Mouse (Mus musculus) embryonic facial prominence, embryonic 13.5 days (tissue): ENCODE results near the gene Spata7. TPM values are rescaled to one million over a fixed set of nuclear protein-coding genes. Genes with fewer than 3 reads are reported as not detected.
A peak's percentile ranks its signal among the peaks of the same experiment; 100 is the strongest.
"Not testable (repeated sequence)": the region's sequence is repeated elsewhere in the genome, so short reads cannot be mapped to it uniquely, and the experiment has no call there.

Experiments used
- ATAC-seq: fragments of 200-750 bp; cut with Nextera tagmentation; 2 replicates; pipeline ENCODE4 v1.8.0; 2017; ENCODE audit warnings: low read depth; ENCODE audit not compliant: insufficient number of reproducible peaks, insufficient read depth, low FRiP score, low TSS enrichment
- H3K27ac ChIP-seq: fragments of 300-500 bp; sonication (generic); 2 replicates; pipeline ENCODE4 v1.5.1; 2015; ENCODE audit warnings: moderate library complexity, mild to moderate bottlenecking, inconsistent platforms
- H3K27me3 ChIP-seq: fragments of 300-500 bp; sonication (generic); 2 replicates; pipeline ENCODE4 v1.6.1; 2015; ENCODE audit warnings: mild to moderate bottlenecking, inconsistent platforms
- H3K36me3 ChIP-seq: fragments of 300-500 bp; sonication (generic); 2 replicates; pipeline ENCODE4 v1.6.1; 2015; ENCODE audit warnings: mild to moderate bottlenecking, inconsistent platforms
- H3K4me1 ChIP-seq: fragments of 300-500 bp; sonication (generic); 2 replicates; pipeline ENCODE4 v1.6.1; 2015; ENCODE audit warnings: inconsistent platforms
- H3K4me2 ChIP-seq: fragments of 300-500 bp; sonication (generic); 2 replicates; pipeline ENCODE4 v1.6.1; 2015; ENCODE audit warnings: moderate library complexity, mild to moderate bottlenecking, inconsistent platforms
- H3K4me3 ChIP-seq: fragments of 300-500 bp; sonication (generic); 2 replicates; pipeline ENCODE4 v1.5.1; 2015; ENCODE audit warnings: mild to moderate bottlenecking, inconsistent platforms
- H3K9ac ChIP-seq: fragments of 300-500 bp; sonication (generic); 2 replicates; pipeline ENCODE4 v1.6.1; 2015; ENCODE audit warnings: mild to moderate bottlenecking, inconsistent platforms
- H3K9me3 ChIP-seq: fragments of 300-500 bp; sonication (generic); 2 replicates; pipeline ENCODE4 v1.6.1; 2016; ENCODE audit warnings: inconsistent platforms
- WGBS: fragments of 180-500 bp; shearing (Covaris S2); methylation state at CpG from one replicate; pipeline ENCODE4 v1.1.7; 2015; ENCODE audit warnings: mixed read lengths; 5-methylcytosine and 5-hydroxymethylcytosine counted together
- polyA plus RNA-seq: library from polyadenylated mRNA; unstranded; fragments of >200 nt; fragmentation: Nextera tagmentation; extraction: Ambion mirVana; gene quantifications from 2 replicates; pipeline ENCODE4 v1.2.1, GENCODE M21; 2015

Spata7 gene
- polyA plus RNA-seq, 1 experiment from 2014 or later: 19.7 TPM

DNA sequence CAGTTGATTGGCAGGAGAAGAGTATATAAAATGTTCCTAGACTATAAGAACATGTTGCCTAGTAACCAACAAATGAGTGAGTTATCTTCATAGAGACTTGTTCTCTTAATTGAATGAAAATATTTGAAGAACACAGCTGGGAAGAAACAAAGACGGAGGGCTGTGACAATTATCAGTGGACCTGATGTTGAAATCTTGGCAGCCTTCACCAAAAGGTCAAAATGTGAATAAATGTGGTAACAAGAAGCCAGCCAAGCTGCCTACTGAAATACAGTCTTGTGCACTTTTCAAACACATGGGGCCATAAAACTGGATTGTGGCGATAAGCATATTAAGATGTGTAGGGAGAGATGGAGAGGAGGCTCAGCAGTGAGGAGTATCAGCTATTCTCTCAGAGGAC is 8.5 kb upstream of the Spata7 start:
- ATAC-seq: no peak
- WGBS: 73% methylated on average over 2 of the region's 2 CpGs
- no peak overlapping the region for H3K4me2 ChIP-seq
- H3K36me3 ChIP-seq: no peaks in the 10 kb centered on the region
- H3K9ac ChIP-seq: no peak overlapping the region
- H3K27ac ChIP-seq: no peak overlapping the region
- no peak overlapping the region for H3K4me3 ChIP-seq
- no peaks in the 10 kb centered on the region; the same call in 1 of the 2 replicates for H3K4me1 ChIP-seq
- no peaks in the 10 kb centered on the region for H3K27me3 ChIP-seq
- no peaks in the 10 kb centered on the region for H3K9me3 ChIP-seq

DNA sequence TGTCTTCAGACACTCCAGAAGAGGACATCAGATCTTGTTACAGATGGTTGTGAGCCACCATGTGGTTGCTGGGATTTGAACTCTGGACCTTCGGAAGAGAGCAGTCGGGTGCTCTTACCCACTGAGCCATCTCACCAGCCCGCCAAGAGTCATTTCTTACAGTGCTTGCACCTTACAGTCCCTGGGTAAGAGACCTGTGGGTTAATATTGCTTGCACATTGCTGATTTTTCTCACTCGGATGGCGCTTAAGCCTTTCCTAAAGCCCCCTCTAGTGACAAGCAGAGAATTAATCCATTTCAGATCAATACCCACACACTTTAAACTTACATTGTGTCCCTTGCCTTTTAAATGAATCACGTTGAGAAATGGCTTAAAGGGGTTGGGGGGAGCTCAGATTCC is 7.0 kb upstream of the Spata7 start:
- not testable (repeated sequence) for H3K36me3 ChIP-seq, H3K27me3 ChIP-seq, H3K9me3 ChIP-seq, H3K4me2 ChIP-seq, H3K9ac ChIP-seq, H3K27ac ChIP-seq, H3K4me1 ChIP-seq, H3K4me3 ChIP-seq, ATAC-seq
- 40% methylated on average over 6 of the region's 6 CpGs for WGBS

GRCm38 (mm10) chr12:98623266-98623665 is 4.7 kb upstream of the Spata7 start:
- H3K4me3 ChIP-seq, H3K4me2 ChIP-seq, H3K27ac ChIP-seq, H3K9ac ChIP-seq, H3K36me3 ChIP-seq, H3K4me1 ChIP-seq, ATAC-seq, H3K9me3 ChIP-seq, H3K27me3 ChIP-seq: not testable (repeated sequence)
- WGBS: 87% methylated on average over 10 of the region's 10 CpGs

DNA sequence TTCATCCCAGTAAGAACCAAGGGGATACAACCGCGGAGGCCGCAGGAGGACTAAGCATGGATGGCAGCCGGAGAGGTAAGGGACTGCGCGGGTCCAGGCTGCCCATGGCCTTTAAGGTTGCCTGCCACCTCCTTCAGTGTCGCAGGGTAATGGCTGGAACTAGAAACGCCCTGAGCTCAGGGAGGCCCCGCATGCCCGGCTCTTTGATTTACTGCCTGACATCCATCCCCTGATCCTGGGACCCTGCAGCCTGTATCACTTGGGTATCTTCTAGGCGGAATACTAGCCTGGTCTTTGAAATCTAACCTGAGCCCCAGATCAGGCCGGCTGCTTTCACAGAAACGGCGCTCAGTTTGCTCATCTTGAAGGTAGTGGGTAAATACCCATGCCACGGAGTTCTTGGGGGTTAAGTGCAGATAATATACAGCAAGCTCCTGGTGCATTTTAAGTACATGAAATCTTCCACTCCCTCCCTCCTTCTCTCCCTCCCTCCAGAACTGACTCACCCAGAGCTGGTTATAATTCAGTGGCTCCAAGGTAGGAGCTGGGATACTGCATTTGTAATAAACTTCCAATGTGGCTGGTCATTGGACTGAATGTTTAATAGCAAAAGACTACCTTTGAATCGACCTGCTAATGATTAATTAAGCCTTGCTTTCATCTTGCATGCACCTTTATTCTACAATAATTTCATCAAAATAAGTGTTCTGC is 458 bp downstream of the Spata7 start:
- WGBS: 1% methylated on average over 16 of the region's 16 CpGs
- Histone ChIP-seq H3K36me3 (peaks cover 7% of the 10 kb centered on the region; the same call in 1 of the 2 replicates), H3K4me2 (peak overlapping the region; percentile 74), H3K9ac (peak overlapping the region; percentile 82), H3K4me1 (peaks cover 6% of the 10 kb centered on the region), H3K9me3 (0 out of 2 replicates have a peak, but pooled peaks cover 5% of the 10 kb centered on the region), H3K27me3 (no peaks in the 10 kb centered on the region), H3K27ac (no peak overlapping the region), H3K4me3 (peak overlapping the region; percentile 85)
- peak; percentile 76; the same call in 1 of the 2 replicates for ATAC-seq

DNA sequence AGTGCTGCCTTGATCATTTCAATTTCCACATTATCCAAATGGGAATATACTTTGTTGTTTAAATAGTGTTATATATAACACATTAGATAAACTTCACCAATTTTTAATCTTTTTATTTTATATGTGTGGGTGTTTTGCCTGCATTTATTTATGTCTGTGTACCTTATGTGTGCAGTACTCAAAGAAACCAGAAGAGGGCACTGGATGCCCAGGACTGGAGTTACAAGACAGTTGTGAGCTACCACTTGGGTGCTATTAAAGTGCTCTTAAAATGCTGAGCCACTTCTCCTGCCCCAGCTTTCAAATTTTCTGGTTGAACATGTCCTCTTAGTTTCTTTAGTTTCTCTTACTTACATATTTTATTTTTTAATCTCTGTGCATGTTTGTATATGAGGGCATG is 16.9 kb downstream of the Spata7 start:
- no peak for ATAC-seq
- no peak overlapping the region for H3K4me2 ChIP-seq
- no peak overlapping the region for H3K27ac ChIP-seq
- no peaks in the 10 kb centered on the region for H3K27me3 ChIP-seq
- H3K36me3 ChIP-seq: peaks cover 10% of the 10 kb centered on the region; the same call in 1 of the 2 replicates
- H3K4me1 ChIP-seq: no peaks in the 10 kb centered on the region
- no peak overlapping the region for H3K9ac ChIP-seq
- no peak overlapping the region for H3K4me3 ChIP-seq
- H3K9me3 ChIP-seq: no peaks in the 10 kb centered on the region

- ATAC-seq: no peak
- WGBS: 66% methylated on average over 2 of the region's 2 CpGs
- no peak overlapping the region for H3K4me3 ChIP-seq
- H3K27ac ChIP-seq: no peak overlapping the region
- H3K4me1 ChIP-seq: no peaks in the 10 kb centered on the region
- no peaks in the 10 kb centered on the region for H3K9me3 ChIP-seq
- H3K36me3 ChIP-seq: peaks cover 17% of the 10 kb centered on the region
- H3K27me3 ChIP-seq: no peaks in the 10 kb centered on the region
- H3K9ac ChIP-seq: no peak overlapping the region
- H3K4me2 ChIP-seq: no peak overlapping the region
Measured at GRCm38 (mm10) chr12:98656873-98657272, 28.9 kb downstream of the Spata7 start.

DNA sequence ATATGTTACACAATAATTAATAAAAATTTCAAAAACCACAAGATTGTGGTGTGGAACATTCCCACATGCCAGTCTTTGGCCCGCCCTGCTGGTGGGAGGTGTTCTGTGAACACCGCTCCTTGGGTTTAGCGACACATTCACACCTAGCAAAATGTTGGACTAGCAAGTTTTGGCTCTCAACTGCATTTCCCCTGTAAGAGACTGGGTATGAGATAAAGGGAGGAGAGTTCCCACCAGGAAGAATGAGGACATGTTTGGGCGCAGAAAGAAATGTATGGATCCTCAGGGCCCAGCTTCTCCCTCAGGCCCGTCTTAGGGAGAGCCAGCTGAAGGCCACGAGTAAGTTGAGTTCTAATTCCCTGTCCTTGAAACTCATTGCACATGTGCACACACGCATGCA is 34.7 kb downstream of the Spata7 start:
- no peak overlapping the region for H3K9ac ChIP-seq
- H3K9me3 ChIP-seq: no peaks in the 10 kb centered on the region
- H3K36me3 ChIP-seq: peaks cover 26% of the 10 kb centered on the region
- no peak for ATAC-seq
- H3K27me3 ChIP-seq: no peaks in the 10 kb centered on the region
- no peak overlapping the region for H3K27ac ChIP-seq
- H3K4me2 ChIP-seq: no peak overlapping the region
- H3K4me3 ChIP-seq: no peak overlapping the region
- no peaks in the 10 kb centered on the region for H3K4me1 ChIP-seq
- 87% methylated on average over 7 of the region's 7 CpGs for WGBS

- no peak for ATAC-seq
- Histone ChIP-seq H3K36me3 (peaks cover 17% of the 10 kb centered on the region), H3K9ac (no peak overlapping the region), H3K27ac (peak overlapping the region; percentile 39; the same call in 1 of the 2 replicates), H3K27me3 (no peaks in the 10 kb centered on the region), H3K4me1 (peaks cover 4% of the 10 kb centered on the region; the same call in 1 of the 2 replicates), H3K4me2 (no peak overlapping the region), H3K4me3 (no peak overlapping the region), H3K9me3 (no peaks in the 10 kb centered on the region)
- 61% methylated on average over 10 of the region's 10 CpGs for WGBS
Measured at GRCm38 (mm10) chr12:98668132-98668814, 40.3 kb downstream of the Spata7 start.

DNA sequence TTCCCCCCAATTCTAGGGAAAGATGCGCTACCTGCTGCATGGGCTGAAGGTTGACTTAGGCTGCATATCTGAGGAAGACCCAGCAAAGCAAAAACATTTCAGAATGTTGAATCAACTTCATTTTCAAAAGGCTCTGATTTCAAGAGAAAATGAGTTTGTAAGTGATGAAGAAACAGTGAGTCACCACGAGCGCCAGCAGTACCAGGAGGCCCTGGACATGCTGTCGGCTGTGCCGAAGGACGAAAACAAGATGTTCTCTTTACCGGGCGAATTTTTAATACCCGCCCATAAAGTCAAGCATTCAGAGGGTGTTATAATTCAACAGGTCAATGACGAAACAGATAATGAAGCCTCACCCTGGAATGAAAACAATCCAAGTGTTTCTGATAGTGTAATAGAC is 41.1 kb downstream of the Spata7 start:
- Histone ChIP-seq H3K27ac (no peak overlapping the region), H3K4me3 (no peak overlapping the region), H3K36me3 (peaks cover 17% of the 10 kb centered on the region), H3K4me1 (peaks cover 4% of the 10 kb centered on the region; the same call in 1 of the 2 replicates), H3K4me2 (no peak overlapping the region), H3K9ac (no peak overlapping the region), H3K9me3 (no peaks in the 10 kb centered on the region), H3K27me3 (no peaks in the 10 kb centered on the region)
- ATAC-seq: no peak
- 92% methylated on average over 10 of the region's 10 CpGs for WGBS

DNA sequence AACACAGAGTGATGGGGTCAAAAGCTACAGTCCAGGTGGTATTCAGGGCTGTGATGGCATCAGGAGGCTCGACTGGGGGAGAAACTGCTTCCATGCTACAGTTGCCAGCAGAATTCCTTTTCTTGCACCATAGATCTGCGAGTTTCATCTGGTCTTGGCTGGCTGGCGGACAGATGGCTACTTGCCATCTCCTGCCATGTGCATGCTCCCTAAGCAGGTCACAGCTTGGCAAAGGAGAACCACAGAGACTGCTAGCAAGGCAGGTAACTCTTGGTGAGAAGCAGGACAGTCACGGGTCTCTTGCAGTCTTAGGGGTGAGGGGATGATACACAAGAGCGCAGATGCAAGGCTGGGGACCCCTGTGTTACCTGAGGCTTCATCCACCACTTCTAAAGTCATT is 41.9 kb downstream of the Spata7 start:
- H3K27ac ChIP-seq: no peak overlapping the region
- H3K9ac ChIP-seq: no peak overlapping the region
- no peak overlapping the region for H3K4me3 ChIP-seq
- WGBS: 86% methylated on average over 5 of the region's 5 CpGs
- peaks cover 16% of the 10 kb centered on the region for H3K36me3 ChIP-seq
- no peaks in the 10 kb centered on the region for H3K9me3 ChIP-seq
- no peak for ATAC-seq
- H3K27me3 ChIP-seq: no peaks in the 10 kb centered on the region
- peaks cover 4% of the 10 kb centered on the region; the same call in 1 of the 2 replicates for H3K4me1 ChIP-seq
- no peak overlapping the region for H3K4me2 ChIP-seq

- H3K36me3 ChIP-seq: peaks cover 12% of the 10 kb centered on the region; the same call in 1 of the 2 replicates
- no peak for ATAC-seq
Measured at GRCm38 (mm10) chr12:98670429-98670828, 42.5 kb downstream of the Spata7 start.

DNA sequence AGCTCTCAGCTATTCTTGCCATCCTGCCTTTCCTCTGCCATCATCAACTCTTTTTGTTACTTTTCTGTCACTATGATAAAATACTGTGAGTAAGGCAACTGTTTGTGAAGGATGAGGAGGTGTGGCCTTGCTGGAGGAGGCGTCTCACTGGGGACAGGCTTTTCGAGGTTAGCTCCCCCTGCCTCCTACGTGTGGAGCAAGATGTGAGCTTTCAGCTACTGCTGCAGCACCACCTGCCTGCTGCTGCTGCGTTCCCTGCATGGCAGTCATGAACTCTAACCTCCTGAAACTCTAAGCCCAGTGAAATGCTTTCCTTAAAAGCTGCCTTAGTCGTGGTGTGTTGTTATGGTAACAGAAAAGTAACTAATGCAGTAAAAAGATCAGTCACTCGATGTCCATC is 45.9 kb downstream of the Spata7 start:
- H3K9me3 ChIP-seq: no peaks in the 10 kb centered on the region
- no peaks in the 10 kb centered on the region for H3K27me3 ChIP-seq
- no peak overlapping the region for H3K9ac ChIP-seq
- H3K4me1 ChIP-seq: no peaks in the 10 kb centered on the region
- ATAC-seq: no peak
- H3K4me3 ChIP-seq: no peak overlapping the region
- no peak overlapping the region for H3K4me2 ChIP-seq
- 62% methylated on average over 6 of the region's 6 CpGs for WGBS
- peaks cover 20% of the 10 kb centered on the region for H3K36me3 ChIP-seq
- no peak overlapping the region for H3K27ac ChIP-seq

More at GRCm38 (mm10) chr12:98670429-98670828, 42.5 kb downstream of the Spata7 start:
- H3K4me1 ChIP-seq: peaks cover 4% of the 10 kb centered on the region; the same call in 1 of the 2 replicates
- H3K4me3 ChIP-seq: no peak overlapping the region
- H3K9me3 ChIP-seq: no peaks in the 10 kb centered on the region
- H3K27ac ChIP-seq: no peak overlapping the region
- no peak overlapping the region for H3K9ac ChIP-seq
- 83% methylated on average over 4 of the region's 4 CpGs for WGBS
- no peaks in the 10 kb centered on the region for H3K27me3 ChIP-seq
- H3K4me2 ChIP-seq: no peak overlapping the region
